Mouse (Mus musculus) kidney, postnatal 0 days (tissue): ENCODE results near the gene Fat3. TPM values are rescaled to one million over a fixed set of nuclear protein-coding genes. Genes with fewer than 3 reads are reported as not detected.

Experiments
- ATAC-seq: fragments of 200-750 bp; cut with Nextera tagmentation; replicated peaks from 2 replicates; pipeline ENCODE4 v1.8.0; 2017; ENCODE audit warnings: low read depth, moderate number of reproducible peaks, moderate TSS enrichment, moderate library complexity; ENCODE audit not compliant: low FRiP score
- DNase-seq: peaks from one replicate; pipeline ENCODE4 v3.0.0-alpha.2; 2016; ENCODE audit warnings: low spot score
- H3K27ac ChIP-seq: fragments of 300-500 bp; sonication (generic); 2 replicates; pipeline ENCODE4 v1.5.1; 2014; ENCODE audit warnings: mild to moderate bottlenecking
- H3K27me3 ChIP-seq: fragments of 300-500 bp; sonication (generic); 2 replicates; pipeline ENCODE4 v1.6.1; 2014; ENCODE audit warnings: low read length, mixed read lengths; ENCODE audit not compliant: insufficient read depth
- H3K36me3 ChIP-seq: fragments of 300-500 bp; sonication (generic); 2 replicates; pipeline ENCODE4 v1.6.1; 2014; ENCODE audit warnings: low read length, mixed read lengths; ENCODE audit not compliant: insufficient read depth
- H3K4me1 ChIP-seq: fragments of 300-500 bp; sonication (generic); replicated peaks from 2 replicates; pipeline ENCODE4 v1.6.1; 2014; ENCODE audit warnings: antibody characterized with exemption, low read length, mixed read lengths; ENCODE audit not compliant: insufficient read depth
- H3K4me2 ChIP-seq: fragments of 300-500 bp; sonication (generic); 2 replicates; pipeline ENCODE4 v1.6.1; 2014; ENCODE audit warnings: mild to moderate bottlenecking, low read length, moderate library complexity, mixed read lengths
- H3K4me3 ChIP-seq: fragments of 300-500 bp; sonication (generic); replicated peaks from 2 replicates; pipeline ENCODE4 v1.5.1; 2014; ENCODE audit warnings: low read depth, low read length
- H3K9ac ChIP-seq: fragments of 300-500 bp; sonication (generic); 2 replicates; pipeline ENCODE4 v1.6.1; 2014; ENCODE audit warnings: low read depth, low read length
- H3K9me3 ChIP-seq: fragments of 300-500 bp; sonication (generic); replicated peaks from 2 replicates; pipeline ENCODE4 v1.6.1; 2016; ENCODE audit warnings: low read length, inconsistent platforms, mixed read lengths
- CTCF ChIP-seq: IDR thresholded peaks from 2 replicates; pipeline ENCODE4 v1.5.1; 2016; ENCODE audit warnings: antibody characterized with exemption, low read depth, mild to moderate bottlenecking, moderate library complexity
- WGBS: fragments of 180-500 bp; shearing (Covaris S2); extraction: QIAGEN DNeasy Blood & Tissue Kit; methylation state at CpG from one replicate; pipeline ENCODE4 v1.1.7; 2014; 5-methylcytosine and 5-hydroxymethylcytosine counted together
- polyA plus RNA-seq: library from polyadenylated mRNA; unstranded; fragments of >200 nt; fragmentation: Nextera tagmentation; extraction: Ambion mirVana; gene quantifications from 2 replicates; pipeline ENCODE4 v1.2.1, GENCODE M21; 2015

Fat3 gene
- polyA plus RNA-seq, 1 experiment from 2014 or later = 1.5 TPM

- Histone ChIP-seq H3K9me3 (no peaks in the 10 kb centered on the region), H3K27me3 (no peaks in the 10 kb centered on the region), H3K9ac (no peak overlapping the region), H3K4me2 (no peak overlapping the region), H3K4me3 (no peak overlapping the region), H3K27ac (no peak overlapping the region), H3K36me3 (no peaks in the 10 kb centered on the region), H3K4me1 (no peaks in the 10 kb centered on the region)
- TF ChIP-seq CTCF = no peak
- ATAC-seq (no peak), DNase-seq (peak; percentile 56)
- WGBS = 20% methylated on average over 3 of the region's 3 CpGs
Measured at GRCm38 (mm10) chr9:15958224-15958787, 542.8 kb downstream of the Fat3 start.

GRCm38 (mm10) chr9:15957816-15958215 is 543.3 kb downstream of the Fat3 start:
- 37% methylated on average over 3 of the region's 3 CpGs for WGBS
- ATAC-seq (no peak; the same call in 1 of the 2 replicates), DNase-seq (peak; percentile 35)
- H3K4me1 ChIP-seq = no peaks in the 10 kb centered on the region
- H3K4me2 ChIP-seq = no peak overlapping the region
- H3K4me3 ChIP-seq = no peak overlapping the region
- H3K27me3 ChIP-seq = no peaks in the 10 kb centered on the region
- H3K27ac ChIP-seq = no peak overlapping the region
- H3K9ac ChIP-seq = no peak overlapping the region
- TF ChIP-seq CTCF = no peak
- no peaks in the 10 kb centered on the region for H3K36me3 ChIP-seq
- no peaks in the 10 kb centered on the region for H3K9me3 ChIP-seq

GRCm38 (mm10) chr9:15955147-15955782 is 545.8 kb downstream of the Fat3 start:
- TF ChIP-seq CTCF = no peak
- Histone ChIP-seq H3K9ac (no peak overlapping the region), H3K4me3 (no peak overlapping the region), H3K4me1 (no peaks in the 10 kb centered on the region), H3K4me2 (no peak overlapping the region), H3K27ac (no peak overlapping the region), H3K27me3 (no peaks in the 10 kb centered on the region), H3K9me3 (no peaks in the 10 kb centered on the region), H3K36me3 (no peaks in the 10 kb centered on the region)
- DNase-seq (no peak), ATAC-seq (no peak)
- WGBS = 62% methylated on average over 5 of the region's 5 CpGs

GRCm38 (mm10) chr9:15954338-15954704 is 546.8 kb downstream of the Fat3 start:
- DNase-seq (no peak), ATAC-seq (no peak)
- H3K9me3 ChIP-seq = no peaks in the 10 kb centered on the region
- H3K4me2 ChIP-seq = no peak overlapping the region
- 80% methylated on average over 1 of the region's 1 CpGs for WGBS
- no peak overlapping the region for H3K4me3 ChIP-seq
- H3K4me1 ChIP-seq = no peaks in the 10 kb centered on the region
- TF ChIP-seq CTCF = no peak
- H3K27me3 ChIP-seq = no peaks in the 10 kb centered on the region
- H3K27ac ChIP-seq = no peak overlapping the region
- no peaks in the 10 kb centered on the region for H3K36me3 ChIP-seq
- no peak overlapping the region for H3K9ac ChIP-seq

- H3K9ac ChIP-seq = no peak overlapping the region
- no peaks in the 10 kb centered on the region for H3K36me3 ChIP-seq
- no peak for TF ChIP-seq CTCF
- H3K9me3 ChIP-seq = no peaks in the 10 kb centered on the region
- H3K4me3 ChIP-seq = no peak overlapping the region
- no peaks in the 10 kb centered on the region for H3K4me1 ChIP-seq
- no peak for ATAC-seq
- H3K27ac ChIP-seq = no peak overlapping the region
- DNase-seq = no peak
- H3K4me2 ChIP-seq = no peak overlapping the region
- no peaks in the 10 kb centered on the region for H3K27me3 ChIP-seq
- WGBS = 74% methylated on average over 6 of the region's 6 CpGs
Measured at GRCm38 (mm10) chr9:15953585-15954337, 547.3 kb downstream of the Fat3 start.

- no peak for TF ChIP-seq CTCF
- Histone ChIP-seq H3K27me3 (no peaks in the 10 kb centered on the region), H3K4me3 (no peak overlapping the region), H3K27ac (no peak overlapping the region), H3K9ac (no peak overlapping the region), H3K36me3 (no peaks in the 10 kb centered on the region), H3K4me1 (no peaks in the 10 kb centered on the region), H3K4me2 (no peak overlapping the region), H3K9me3 (no peaks in the 10 kb centered on the region)
- DNase-seq (no peak), ATAC-seq (no peak)
- WGBS = 86% methylated on average over 4 of the region's 4 CpGs
Measured at GRCm38 (mm10) chr9:15948086-15948485, 553.0 kb downstream of the Fat3 start.
